Mouse (Mus musculus) bone marrow, adult 2 months (tissue): Measurements from ENCODE around the gene Dagla.

ENCODE experiments used
- CTCF ChIP-seq: fragments of 200-500 bp; IDR thresholded peaks from 2 replicates; pipeline ENCODE4 v1.5.1; 2011; ENCODE audit warnings: low read length, control low read depth; ENCODE audit not compliant: control insufficient read depth, insufficient read depth
- POLR2A ChIP-seq: fragments of 200-500 bp; IDR thresholded peaks from 2 replicates; pipeline ENCODE4 v1.6.1; 2011; ENCODE audit warnings: low read depth, mild to moderate bottlenecking, control low read depth, low read length, borderline replicate concordance; ENCODE audit not compliant: control insufficient read depth

DNA sequence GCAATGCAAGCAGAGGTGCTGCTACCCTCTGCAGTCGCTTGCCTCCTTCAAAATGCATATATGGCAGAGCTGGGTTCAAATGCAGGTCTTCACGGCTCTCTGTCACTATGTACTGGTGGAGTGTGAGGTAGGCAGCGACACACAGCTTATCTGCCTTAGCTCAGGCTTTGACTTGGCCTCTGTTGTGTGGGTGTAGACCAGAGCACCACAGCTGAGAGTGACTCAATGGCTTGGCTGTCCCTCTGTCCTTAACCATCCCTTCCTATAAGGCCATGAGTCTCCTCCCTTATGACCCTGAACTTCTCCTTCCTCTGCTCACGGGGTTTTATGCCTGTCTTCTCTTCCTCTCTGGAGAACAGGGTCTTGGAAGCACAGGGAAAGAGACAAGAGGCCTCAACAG is 93.8 kb downstream of the Dagla start:
- TF ChIP-seq CTCF (no peak), POLR2A (no peak)
